Mouse (Mus musculus) myocyte (in vitro differentiated cells): Measurements from ENCODE around the gene Cald1. TPM values are rescaled to one million over a fixed set of nuclear protein-coding genes. Genes with fewer than 3 reads are reported as not detected.

Experiments used
- H3K27me3 ChIP-seq: one replicate; pipeline ENCODE4 v1.6.1; 2011; ENCODE audit not compliant: control insufficient read depth, insufficient read depth, insufficient read length
- H3K36me3 ChIP-seq: one replicate; pipeline ENCODE4 v1.6.1; 2011; ENCODE audit not compliant: control insufficient read depth, insufficient read depth
- H3K4me2 ChIP-seq: one replicate; pipeline ENCODE4 v1.6.1; 2011; ENCODE audit warnings: low read depth, control low read depth
- H3K4me3 ChIP-seq: one replicate; pipeline ENCODE4 v1.5.1; 2011; ENCODE audit warnings: mild to moderate bottlenecking, control low read depth, moderate library complexity
- H3K79me2 ChIP-seq: one replicate; pipeline ENCODE4 v1.6.1; 2011; ENCODE audit not compliant: control insufficient read depth, insufficient read depth
- H3ac ChIP-seq: one replicate; pipeline ENCODE4 v1.6.1; 2011; ENCODE audit not compliant: control insufficient read depth, insufficient read length
- CEBPB ChIP-seq: IDR thresholded peaks from 2 replicates; pipeline ENCODE4 v1.6.1; 2011; ENCODE audit warnings: mild to moderate bottlenecking, moderate library complexity; ENCODE audit not compliant: poor library complexity, insufficient read depth, severe bottlenecking
- E2F4 ChIP-seq: IDR thresholded peaks from one replicate; pipeline ENCODE4 v1.6.1; 2011; ENCODE audit warnings: mild to moderate bottlenecking, control low read depth, moderate library complexity; ENCODE audit not compliant: insufficient read depth
- MAX ChIP-seq: IDR thresholded peaks from one replicate; pipeline ENCODE4 v1.6.1; 2011; ENCODE audit warnings: low read depth, mild to moderate bottlenecking, control low read depth
- MYOD1 ChIP-seq, 3 experiments: IDR thresholded peaks; one replicate each; pipeline ENCODE4 v1.6.1; 2011; ENCODE audit warnings: control low read depth in 2 of 3, low read depth in 2 of 3, mild to moderate bottlenecking in 2 of 3, moderate library complexity in 1 of 3; ENCODE audit not compliant: insufficient read length in 2 of 3, control insufficient read depth in 1 of 3
- MYOG ChIP-seq, 3 experiments: IDR thresholded peaks; one replicate each; pipeline ENCODE4 v1.6.1; 2011; ENCODE audit warnings: control low read depth in 2 of 3, low read depth in 2 of 3, mild to moderate bottlenecking in 2 of 3; ENCODE audit not compliant: insufficient read length in 2 of 3, control insufficient read depth in 1 of 3, insufficient read depth in 1 of 3
- POLR2A ChIP-seq: IDR thresholded peaks from one replicate; pipeline ENCODE4 v1.6.1; 2011; ENCODE audit warnings: low read depth, mild to moderate bottlenecking, control low read depth, moderate library complexity; ENCODE audit not compliant: insufficient read length
- POLR2AphosphoS2 ChIP-seq: IDR thresholded peaks from one replicate; pipeline ENCODE4 v1.6.1; 2011; ENCODE audit warnings: low read depth, control low read depth; ENCODE audit not compliant: insufficient read length
- REST ChIP-seq: IDR thresholded peaks from one replicate; pipeline ENCODE4 v1.6.1; 2011; ENCODE audit warnings: mild to moderate bottlenecking, control low read depth, moderate library complexity; ENCODE audit not compliant: insufficient read depth, insufficient read length
- SRF ChIP-seq: IDR thresholded peaks from one replicate; pipeline ENCODE4 v1.6.1; 2011; ENCODE audit warnings: low read depth; ENCODE audit not compliant: control insufficient read depth, insufficient read length
- TCF12 ChIP-seq: IDR thresholded peaks from one replicate; pipeline ENCODE4 v1.6.1; 2011; ENCODE audit warnings: mild to moderate bottlenecking, control low read depth; ENCODE audit not compliant: poor library complexity, insufficient read depth, severe bottlenecking
- TCF3 ChIP-seq: IDR thresholded peaks from one replicate; pipeline ENCODE4 v1.6.1; 2011; ENCODE audit warnings: low read depth, control low read depth; ENCODE audit not compliant: insufficient read length
- USF1 ChIP-seq: IDR thresholded peaks from one replicate; pipeline ENCODE4 v1.6.1; 2011; ENCODE audit warnings: low read depth, mild to moderate bottlenecking, control low read depth, moderate library complexity
- polyA plus RNA-seq: library from polyadenylated mRNA; unstranded; fragments of >200 nt; fragmentation: generic; extraction: Trizol; gene quantifications from one replicate; pipeline ENCODE4 v1.2.1, GENCODE M21; 2012; ENCODE audit warnings: missing spikeins

The Cald1 gene
- polyA plus RNA-seq, 1 experiment = 88.1 TPM

DNA sequence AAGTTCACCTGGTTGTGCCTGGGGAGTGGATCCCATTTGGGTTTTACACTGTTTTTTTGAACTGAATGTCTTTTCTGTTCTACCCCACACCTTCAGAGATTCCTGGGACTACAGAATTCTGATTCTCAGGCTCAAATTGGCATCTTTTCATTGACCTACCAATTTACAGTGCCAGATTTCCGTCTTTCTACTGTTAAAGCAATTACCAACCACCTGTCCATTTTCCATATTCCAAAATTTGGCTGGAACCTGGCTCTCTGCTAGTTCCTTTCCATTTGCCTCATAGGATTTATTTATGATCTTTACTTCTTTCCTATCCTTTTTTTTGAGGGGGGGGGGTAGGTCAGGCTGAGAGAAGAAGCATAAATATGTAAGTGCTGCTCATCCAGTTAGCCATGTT lies 4.9 kb upstream of the Cald1 start:
- H3K4me2 ChIP-seq = no peak overlapping the region
- no peaks in the 10 kb centered on the region for H3K36me3 ChIP-seq
- no peaks in the 10 kb centered on the region for H3K27me3 ChIP-seq
- peaks cover 2% of the 10 kb centered on the region for H3K79me2 ChIP-seq
- H3ac ChIP-seq = no peak overlapping the region
- no peak overlapping the region for H3K4me3 ChIP-seq
- TF ChIP-seq POLR2AphosphoS2 (no peak), TCF12 (no peak), POLR2A (no peak)

DNA sequence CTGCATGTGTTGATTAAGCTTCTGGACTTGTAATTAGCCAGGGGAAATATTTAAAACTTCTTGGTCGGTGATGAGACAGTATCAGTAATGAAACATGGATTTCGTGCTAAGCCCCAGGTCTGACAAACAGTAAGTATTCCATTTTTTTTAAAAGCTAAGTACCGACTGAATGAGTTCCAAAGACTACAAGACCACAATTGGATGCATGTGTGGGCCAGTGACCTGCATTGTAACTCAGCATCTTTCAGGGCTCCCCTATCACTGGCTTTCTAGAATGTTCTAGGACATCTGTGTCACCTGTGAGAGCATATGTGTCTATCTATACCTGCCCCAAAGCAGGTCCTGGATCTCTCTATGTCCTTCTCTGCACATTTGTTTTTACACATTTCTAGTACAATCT lies 984 bp upstream of the Cald1 start:
- peaks cover 42% of the 10 kb centered on the region for H3K79me2 ChIP-seq
- H3K36me3 ChIP-seq = no peaks in the 10 kb centered on the region
- no peak overlapping the region for H3ac ChIP-seq
- H3K4me3 ChIP-seq = peak overlapping the region; percentile 82
- peak overlapping the region; percentile 97 for H3K4me2 ChIP-seq
- TF ChIP-seq TCF12 = no peak
- no peak for TF ChIP-seq USF1
- TF ChIP-seq POLR2AphosphoS2 = no peak
- TF ChIP-seq MYOD1 (IDR thresholded peaks at IDR 0.05; ENCODE audit: control insufficient read depth in 1 of 3, insufficient read length in 2 of 3, low read depth in 2 of 3) = no peak
- no peak for TF ChIP-seq E2F4
- no peak for TF ChIP-seq SRF
- TF ChIP-seq MAX = no peak
- TF ChIP-seq TCF3 = no peak
- no peak for TF ChIP-seq REST
- TF ChIP-seq MYOG (IDR thresholded peaks at IDR 0.05; ENCODE audit: control insufficient read depth in 1 of 3, insufficient read depth in 1 of 3, insufficient read length in 2 of 3, low read depth in 2 of 3) = no peak
- no peak for TF ChIP-seq POLR2A
- TF ChIP-seq CEBPB = no peak
- no peaks in the 10 kb centered on the region for H3K27me3 ChIP-seq

- no peaks in the 10 kb centered on the region for H3K36me3 ChIP-seq
- peak overlapping the region; percentile 97 for H3K4me2 ChIP-seq
- no peak for TF ChIP-seq SRF
- H3K4me3 ChIP-seq = peak overlapping the region; percentile 82
- no peaks in the 10 kb centered on the region for H3K27me3 ChIP-seq
- peaks cover 60% of the 10 kb centered on the region for H3K79me2 ChIP-seq
- H3ac ChIP-seq = peak overlapping the region; percentile 72
Observed at GRCm38 (mm10) chr6:34599171-34599570, 871 bp downstream of the Cald1 start.

GRCm38 (mm10) chr6:34599631-34600111 lies 1.4 kb downstream of the Cald1 start:
- Histone ChIP-seq H3K27me3 (no peaks in the 10 kb centered on the region), H3K4me2 (peak overlapping the region; percentile 97), H3K4me3 (peak overlapping the region; percentile 82)

DNA sequence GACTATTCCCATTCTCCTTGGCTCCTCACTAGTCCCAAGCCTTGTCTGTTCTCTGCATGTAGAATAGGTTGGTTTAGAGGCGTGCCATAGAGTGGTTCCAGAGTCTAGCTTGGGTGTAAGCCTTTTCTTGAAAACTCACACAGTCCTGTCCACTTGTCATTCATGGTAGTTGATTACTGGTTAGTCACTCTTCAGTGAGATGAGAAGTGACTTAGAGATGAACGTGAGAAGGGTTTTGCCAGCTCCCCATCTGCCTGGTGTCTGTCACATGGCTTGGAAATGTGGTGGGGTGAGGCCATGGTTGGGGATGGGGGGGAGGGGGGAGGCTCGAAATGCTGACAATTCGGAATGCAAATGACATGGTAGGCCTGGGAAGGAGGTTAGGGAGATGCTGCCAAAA lies 2.5 kb downstream of the Cald1 start:
- H3K36me3 ChIP-seq = no peaks in the 10 kb centered on the region
- peak overlapping the region; percentile 97 for H3K4me2 ChIP-seq
- no peaks in the 10 kb centered on the region for H3K27me3 ChIP-seq
- no peak for TF ChIP-seq SRF
- TF ChIP-seq MYOD1 (IDR thresholded peaks at IDR 0.05; ENCODE audit: control insufficient read depth in 1 of 3, insufficient read length in 2 of 3, low read depth in 2 of 3) = peak in 2 of 3 experiments; percentile 12 to 32
- peak overlapping the region; percentile 82 for H3K4me3 ChIP-seq
- H3K79me2 ChIP-seq = peaks cover 77% of the 10 kb centered on the region
- no peak overlapping the region for H3ac ChIP-seq

More at GRCm38 (mm10) chr6:34599631-34600111, 1.4 kb downstream of the Cald1 start:
- no peak for TF ChIP-seq CEBPB
- TF ChIP-seq MAX = no peak
- TF ChIP-seq POLR2AphosphoS2 = no peak
- no peak for TF ChIP-seq MYOD1 (IDR thresholded peaks at IDR 0.05; ENCODE audit: control insufficient read depth in 1 of 3, insufficient read length in 2 of 3, low read depth in 2 of 3)
- TF ChIP-seq TCF12 = no peak
- TF ChIP-seq SRF = no peak
- no peak for TF ChIP-seq POLR2A
- TF ChIP-seq USF1 = no peak
- no peak for TF ChIP-seq MYOG (IDR thresholded peaks at IDR 0.05; ENCODE audit: control insufficient read depth in 1 of 3, insufficient read depth in 1 of 3, insufficient read length in 2 of 3, low read depth in 2 of 3)
- TF ChIP-seq TCF3 = no peak
- no peak for TF ChIP-seq E2F4
- no peak for TF ChIP-seq REST
- Histone ChIP-seq H3K79me2 (peaks cover 65% of the 10 kb centered on the region), H3K36me3 (no peaks in the 10 kb centered on the region), H3ac (peak overlapping the region; percentile 72)

- no peaks in the 10 kb centered on the region for H3K27me3 ChIP-seq
- peak overlapping the region; percentile 45 for H3K4me2 ChIP-seq
- H3K4me3 ChIP-seq = no peak overlapping the region
- TF ChIP-seq MYOD1 (IDR thresholded peaks at IDR 0.05; ENCODE audit: control insufficient read depth in 1 of 3, insufficient read length in 2 of 3, low read depth in 2 of 3) (peak in 1 of 3 experiments; percentile 3), POLR2AphosphoS2 (no peak)
- H3K79me2 ChIP-seq = peaks cover 89% of the 10 kb centered on the region
- H3ac ChIP-seq = no peak overlapping the region
- H3K36me3 ChIP-seq = no peaks in the 10 kb centered on the region
Observed at GRCm38 (mm10) chr6:34602091-34602490, 3.8 kb downstream of the Cald1 start.
